Mouse (Mus musculus) embryonic facial prominence, embryonic 10.5 days (tissue): ENCODE results near the gene 1110002E22Rik. TPM values are rescaled to one million over a fixed set of nuclear protein-coding genes. Genes with fewer than 3 reads are reported as not detected.

ENCODE experiments used
- DNase-seq: peaks from one replicate; pipeline ENCODE4 v3.0.0-alpha.2; 2017; ENCODE audit warnings: low spot score
- H3K27ac ChIP-seq: fragments of 300-500 bp; sonication (generic); replicated peaks from 2 replicates; pipeline ENCODE4 v1.5.1; 2016; ENCODE audit warnings: mild to moderate bottlenecking
- H3K27me3 ChIP-seq: fragments of 300-500 bp; sonication (generic); replicated peaks from 2 replicates; pipeline ENCODE4 v1.6.1; 2016; ENCODE audit warnings: low read depth, mild to moderate bottlenecking; ENCODE audit not compliant: poor library complexity, severe bottlenecking
- H3K36me3 ChIP-seq: fragments of 300-500 bp; sonication (generic); replicated peaks from 2 replicates; pipeline ENCODE4 v1.6.1; 2016; ENCODE audit warnings: mild to moderate bottlenecking, moderate library complexity
- H3K4me1 ChIP-seq: fragments of 300-500 bp; sonication (generic); 2 replicates; pipeline ENCODE4 v1.6.1; 2016
- H3K4me3 ChIP-seq: fragments of 300-500 bp; sonication (generic); 2 replicates; pipeline ENCODE4 v1.5.1; 2016; ENCODE audit warnings: mild to moderate bottlenecking, moderate library complexity
- H3K9me3 ChIP-seq: fragments of 300-500 bp; sonication (generic); 2 replicates; pipeline ENCODE4 v1.6.1; 2016; ENCODE audit warnings: mild to moderate bottlenecking
- WGBS: fragments of 180-500 bp; shearing (Covaris S2); methylation state at CpG from one replicate; pipeline ENCODE4 v1.1.7; 2016; 5-methylcytosine and 5-hydroxymethylcytosine counted together
- polyA plus RNA-seq: library from polyadenylated mRNA; unstranded; fragments of >200 nt; fragmentation: Nextera tagmentation; extraction: Ambion mirVana; gene quantifications from 2 replicates; pipeline ENCODE4 v1.2.1, GENCODE M21; 2016

The 1110002E22Rik gene
- polyA plus RNA-seq, 1 experiment from 2014 or later = 0.05 TPM

DNA sequence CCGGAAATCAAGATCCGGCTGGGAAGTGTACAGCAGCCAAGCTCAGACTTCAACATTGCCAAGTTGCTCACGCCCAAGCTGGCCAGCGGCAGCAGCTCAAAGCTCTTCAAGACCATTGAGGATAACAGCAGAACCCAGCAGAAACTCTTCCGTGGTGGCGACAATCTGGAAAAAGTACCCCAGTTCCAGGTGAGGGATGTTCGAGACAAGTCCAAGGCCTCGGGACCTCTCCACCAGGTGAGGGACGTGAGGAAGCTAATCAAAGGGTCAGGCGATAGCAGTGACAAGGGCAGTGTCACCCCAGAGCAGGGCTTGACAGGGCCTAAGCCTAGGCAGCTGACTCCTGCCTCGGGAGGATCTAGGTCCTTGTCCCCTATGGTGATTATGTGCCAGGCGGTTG, 3.3 kb downstream of the 1110002E22Rik start:
- WGBS = 95% methylated on average over 12 of the region's 12 CpGs

DNA sequence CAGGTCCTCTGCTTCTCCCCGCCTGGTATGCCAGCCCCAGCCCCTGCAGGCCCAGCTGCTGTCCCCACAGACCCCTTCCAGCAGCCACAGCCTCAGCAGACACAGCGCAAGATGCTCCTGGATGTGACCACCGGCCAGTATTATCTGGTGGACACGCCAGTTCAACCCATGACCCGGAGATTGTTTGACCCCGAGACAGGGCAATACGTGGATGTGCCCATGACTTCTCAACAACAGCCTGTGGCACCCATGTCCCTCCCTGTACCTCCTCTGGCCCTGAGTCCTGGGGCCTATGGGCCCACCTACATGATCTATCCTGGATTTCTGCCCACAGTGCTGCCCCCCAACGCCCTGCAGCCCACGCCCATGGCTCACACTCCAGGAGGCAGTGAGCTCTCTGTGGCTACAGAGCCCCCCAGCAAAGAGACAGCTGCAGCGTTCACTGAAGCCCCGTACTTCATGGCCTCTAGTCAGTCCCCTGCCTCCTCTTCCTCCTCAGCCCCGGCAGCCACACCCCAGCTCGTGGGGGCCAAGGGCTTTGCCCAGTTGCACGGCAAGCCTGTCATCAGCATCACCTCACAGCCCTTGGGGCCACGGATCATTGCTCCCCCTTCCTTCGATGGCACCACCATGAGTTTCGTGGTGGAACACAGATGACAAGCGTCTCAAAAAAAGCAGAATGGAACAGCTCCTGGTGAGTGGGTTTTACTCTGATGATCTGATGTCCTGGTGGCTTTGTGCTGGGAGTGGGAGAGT, 5.1 kb downstream of the 1110002E22Rik start:
- Histone ChIP-seq H3K9me3 (no peaks in the 10 kb centered on the region), H3K36me3 (no peaks in the 10 kb centered on the region), H3K27ac (peak overlapping the region; percentile 72), H3K27me3 (peaks cover 5% of the 10 kb centered on the region), H3K4me3 (no peak overlapping the region), H3K4me1 (peaks cover 43% of the 10 kb centered on the region)
- no peak for DNase-seq
- WGBS = 74% methylated on average over 18 of the region's 18 CpGs

More for the DNA sequence above, 3.3 kb downstream of the 1110002E22Rik start:
- Histone ChIP-seq H3K27me3 (peaks cover 5% of the 10 kb centered on the region), H3K4me3 (no peak overlapping the region), H3K4me1 (peaks cover 52% of the 10 kb centered on the region), H3K36me3 (no peaks in the 10 kb centered on the region), H3K27ac (no peak overlapping the region), H3K9me3 (no peaks in the 10 kb centered on the region)
- DNase-seq = no peak

DNA sequence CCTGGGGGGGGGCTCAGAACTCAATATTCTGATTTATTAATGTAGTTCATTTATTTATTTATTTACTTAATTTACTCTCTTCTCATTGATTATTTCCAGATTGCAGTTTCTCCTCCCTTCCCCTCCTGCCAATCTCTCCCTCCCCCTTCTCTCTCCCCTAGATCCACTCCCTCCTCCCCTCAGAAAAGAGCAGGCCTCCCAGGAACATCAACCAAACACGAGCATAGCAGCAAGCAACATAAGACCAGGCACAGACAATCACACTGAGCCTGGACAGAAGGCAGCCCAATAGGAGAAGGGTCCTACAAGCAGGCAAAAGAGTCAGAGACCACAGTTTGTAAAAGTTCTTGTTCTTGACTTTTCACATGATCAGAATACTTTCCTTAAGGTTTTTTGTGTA, 6.2 kb downstream of the 1110002E22Rik start:
- Histone ChIP-seq H3K36me3 (no peaks in the 10 kb centered on the region), H3K4me1 (peaks cover 32% of the 10 kb centered on the region), H3K27ac (peak overlapping the region; percentile 72; the same call in 1 of the 2 replicates), H3K9me3 (no peaks in the 10 kb centered on the region), H3K4me3 (no peak overlapping the region), H3K27me3 (no peaks in the 10 kb centered on the region; the same call in none of the 2 replicates)
- 7% methylated on average over 1 of the region's 1 CpGs for WGBS
- DNase-seq = peak; percentile 27

DNA sequence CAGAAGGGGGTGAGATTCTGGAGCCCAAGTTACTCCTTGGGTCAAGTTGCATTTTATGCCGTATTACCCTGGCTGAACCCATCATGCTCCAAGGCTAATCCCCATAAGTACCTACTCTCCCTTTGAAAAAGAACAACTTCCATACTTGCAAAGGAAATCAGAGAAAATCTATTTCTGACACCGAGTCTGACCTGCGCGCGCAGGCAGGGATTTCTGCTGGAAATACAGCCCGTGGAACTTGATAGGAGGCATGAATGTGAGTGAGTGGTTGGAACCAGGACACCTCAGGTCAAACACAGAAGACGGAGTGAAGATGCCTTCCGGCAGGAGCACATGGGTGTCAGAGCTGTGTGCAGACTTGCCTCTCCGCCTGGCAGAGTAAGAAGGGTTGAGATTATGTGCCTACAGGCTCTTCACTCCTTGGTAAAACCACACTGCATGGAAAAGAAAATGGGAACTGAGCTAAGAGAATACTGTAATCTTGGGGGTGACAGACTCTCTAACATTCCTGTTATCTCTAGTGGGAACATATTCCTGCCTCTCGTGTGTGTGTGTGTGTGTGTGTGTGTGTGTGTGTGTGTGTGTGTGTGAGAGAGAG, 6.7 kb downstream of the 1110002E22Rik start:
- 73% methylated on average over 10 of the region's 10 CpGs for WGBS
- H3K9me3 ChIP-seq = no peaks in the 10 kb centered on the region
- H3K27ac ChIP-seq = no peak overlapping the region; the same call in 1 of the 2 replicates

DNA sequence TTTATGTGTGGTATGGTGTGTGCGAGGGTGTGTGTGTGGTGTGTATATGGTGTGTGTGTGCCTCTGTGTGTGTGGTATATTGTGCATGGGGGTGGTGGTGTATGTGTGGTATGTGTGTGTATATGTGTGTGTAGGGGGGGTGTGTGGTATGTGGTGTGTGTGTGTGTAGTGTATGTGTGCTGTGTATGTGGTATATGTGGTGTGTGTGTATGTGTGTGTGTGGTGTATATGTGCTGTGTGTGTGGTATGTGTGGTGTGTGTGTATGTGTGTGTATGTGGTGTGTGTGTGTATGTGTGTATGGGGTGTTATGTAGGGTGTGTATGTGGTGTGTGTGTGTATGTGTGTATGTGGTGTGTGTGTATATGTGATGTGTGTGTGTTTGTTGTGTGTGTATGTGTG, 9.4 kb downstream of the 1110002E22Rik start:
- WGBS = 95% methylated on average over 1 of the region's 1 CpGs
- H3K9me3 ChIP-seq = no peaks in the 10 kb centered on the region

More for the DNA sequence above, 6.7 kb downstream of the 1110002E22Rik start:
- no peak for DNase-seq
- H3K36me3 ChIP-seq = no peaks in the 10 kb centered on the region
- H3K4me1 ChIP-seq = peaks cover 27% of the 10 kb centered on the region
- H3K27me3 ChIP-seq = no peaks in the 10 kb centered on the region; the same call in 1 of the 2 replicates
- no peak overlapping the region for H3K4me3 ChIP-seq

DNA sequence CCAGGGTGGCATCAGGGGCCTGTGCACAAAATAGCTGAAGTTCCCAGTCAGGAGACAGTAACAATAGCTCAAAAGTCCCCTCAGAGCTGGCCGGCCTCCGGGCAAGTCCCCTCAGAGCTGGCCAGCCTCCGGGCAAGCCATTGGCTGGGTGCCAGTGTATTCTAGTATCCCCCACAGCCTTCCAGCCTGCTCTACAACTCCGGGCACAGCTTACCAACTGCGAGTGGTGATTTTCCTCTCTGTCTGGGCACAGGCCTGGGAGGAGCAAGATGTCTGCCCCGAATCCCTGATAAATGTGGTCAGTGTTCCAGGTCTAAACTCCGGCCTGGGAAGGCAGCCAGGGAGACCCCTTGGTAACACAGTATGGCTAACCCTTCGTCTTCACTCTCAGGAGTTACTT, 10.4 kb downstream of the 1110002E22Rik start:
- Histone ChIP-seq H3K27ac (no peak overlapping the region), H3K9me3 (no peaks in the 10 kb centered on the region), H3K4me3 (no peak overlapping the region), H3K27me3 (no peaks in the 10 kb centered on the region), H3K4me1 (peaks cover 22% of the 10 kb centered on the region), H3K36me3 (no peaks in the 10 kb centered on the region)
- 85% methylated on average over 8 of the region's 8 CpGs for WGBS
- DNase-seq = no peak

More for the DNA sequence above, 9.4 kb downstream of the 1110002E22Rik start:
- no peak overlapping the region for H3K27ac ChIP-seq
- H3K4me1 ChIP-seq = peaks cover 32% of the 10 kb centered on the region
- H3K27me3 ChIP-seq = no peaks in the 10 kb centered on the region; the same call in 1 of the 2 replicates
- H3K36me3 ChIP-seq = no peaks in the 10 kb centered on the region
- DNase-seq = no peak
- no peak overlapping the region for H3K4me3 ChIP-seq

DNA sequence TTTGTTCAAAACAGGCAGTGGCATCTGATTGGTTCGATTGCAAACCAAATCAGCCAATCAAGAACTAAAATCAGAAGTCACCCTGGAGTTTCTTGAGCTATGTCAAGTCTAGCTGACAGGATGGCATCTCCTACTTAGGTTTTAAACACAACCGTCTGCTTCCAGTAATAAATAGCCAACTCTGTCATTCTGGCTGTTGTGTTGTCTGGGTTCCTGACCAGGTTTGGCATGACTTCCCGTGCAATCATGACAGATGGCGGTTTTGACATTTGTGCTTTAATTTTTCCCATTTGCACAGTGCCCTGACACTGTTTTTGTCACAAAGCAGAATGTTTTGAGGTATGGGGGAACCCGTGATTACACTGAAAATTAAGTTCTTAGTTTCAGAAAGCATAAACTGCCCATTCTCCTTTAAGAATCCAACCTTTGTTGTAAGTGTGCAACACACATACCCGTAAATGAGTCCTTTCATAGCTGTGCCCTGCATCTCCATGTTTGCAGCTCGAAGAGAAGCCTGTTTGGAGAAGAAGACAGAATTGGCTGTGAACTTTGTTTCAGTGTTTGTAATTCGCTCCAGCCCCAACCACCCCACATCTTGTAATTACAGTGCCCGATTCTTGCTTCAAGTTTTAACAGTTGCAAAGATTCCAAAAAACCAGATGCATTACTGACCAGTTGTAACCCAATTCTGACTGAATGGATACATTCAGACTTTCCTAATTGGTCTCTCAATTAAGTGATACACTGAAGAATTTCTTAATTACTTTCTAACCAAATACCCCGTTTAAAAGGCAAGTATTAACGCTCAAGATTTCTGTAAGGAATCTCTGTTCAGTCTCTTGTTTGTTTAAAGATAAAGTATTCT, 12.9 kb downstream of the 1110002E22Rik start:
- WGBS = 76% methylated on average over 11 of the region's 11 CpGs
- Histone ChIP-seq H3K36me3 (no peaks in the 10 kb centered on the region), H3K4me1 (peaks cover 5% of the 10 kb centered on the region; the same call in 1 of the 2 replicates), H3K27ac (no peak overlapping the region), H3K9me3 (no peaks in the 10 kb centered on the region), H3K27me3 (no peaks in the 10 kb centered on the region), H3K4me3 (no peak overlapping the region)
- no peak for DNase-seq

DNA sequence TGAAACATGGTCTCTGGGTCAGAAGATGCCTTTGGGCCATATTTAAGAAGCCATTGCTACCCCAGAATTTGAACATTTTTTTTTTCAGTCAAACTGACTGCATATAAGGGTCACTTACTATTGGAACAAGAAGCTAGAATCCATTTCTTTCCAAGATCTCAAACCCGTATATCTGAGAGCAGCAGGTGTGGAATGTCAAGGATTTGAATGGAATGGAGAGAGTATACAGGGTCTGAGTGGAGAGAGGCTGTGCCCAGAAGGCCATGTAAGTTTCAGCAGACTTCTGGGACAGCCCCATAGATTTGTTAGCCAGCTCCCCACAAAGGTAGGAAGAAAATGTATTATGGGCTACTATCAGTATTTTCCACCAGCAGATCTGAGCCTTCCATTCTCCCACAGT, 13.8 kb downstream of the 1110002E22Rik start:
- WGBS = 81% methylated on average over 1 of the region's 1 CpGs
- H3K9me3 ChIP-seq = no peaks in the 10 kb centered on the region
- no peak for DNase-seq
- peaks cover 9% of the 10 kb centered on the region; the same call in 1 of the 2 replicates for H3K4me1 ChIP-seq
- no peak overlapping the region for H3K27ac ChIP-seq
- H3K27me3 ChIP-seq = no peaks in the 10 kb centered on the region
- no peak overlapping the region for H3K4me3 ChIP-seq
- H3K36me3 ChIP-seq = no peaks in the 10 kb centered on the region

DNA sequence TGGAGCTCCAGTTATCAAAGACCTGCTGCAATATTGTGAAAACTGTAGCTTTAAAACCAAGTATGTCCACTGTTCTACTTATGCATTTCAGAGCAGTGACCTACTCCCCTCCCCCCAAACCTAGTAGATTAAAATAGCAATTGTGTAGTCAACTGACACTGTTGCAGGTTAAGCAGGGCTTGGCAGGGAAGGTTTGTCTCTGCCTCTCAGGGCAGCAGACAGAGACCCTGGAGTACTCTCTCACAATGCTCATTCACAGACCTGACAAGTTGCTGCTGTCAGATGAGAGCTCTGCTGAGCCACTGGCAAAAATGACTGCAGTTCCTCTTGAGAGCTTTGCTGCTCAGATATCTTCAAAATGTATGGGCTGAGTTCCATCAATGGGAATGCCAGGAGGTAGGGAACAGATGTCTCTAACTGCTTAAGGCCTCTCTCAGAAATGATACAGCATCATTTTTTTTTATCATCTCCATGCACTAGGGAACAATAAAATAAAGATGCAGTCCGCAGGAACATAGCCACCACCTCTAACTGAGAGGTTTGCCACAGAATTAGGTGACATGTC, 18.3 kb downstream of the 1110002E22Rik start:
- H3K4me1 ChIP-seq = peaks cover 4% of the 10 kb centered on the region; the same call in 1 of the 2 replicates
- H3K36me3 ChIP-seq = no peaks in the 10 kb centered on the region
- no peaks in the 10 kb centered on the region for H3K27me3 ChIP-seq
- H3K4me3 ChIP-seq = no peak overlapping the region
- H3K9me3 ChIP-seq = no peaks in the 10 kb centered on the region
- WGBS = 95% methylated on average over 1 of the region's 1 CpGs
- no peak overlapping the region for H3K27ac ChIP-seq
- no peak for DNase-seq

DNA sequence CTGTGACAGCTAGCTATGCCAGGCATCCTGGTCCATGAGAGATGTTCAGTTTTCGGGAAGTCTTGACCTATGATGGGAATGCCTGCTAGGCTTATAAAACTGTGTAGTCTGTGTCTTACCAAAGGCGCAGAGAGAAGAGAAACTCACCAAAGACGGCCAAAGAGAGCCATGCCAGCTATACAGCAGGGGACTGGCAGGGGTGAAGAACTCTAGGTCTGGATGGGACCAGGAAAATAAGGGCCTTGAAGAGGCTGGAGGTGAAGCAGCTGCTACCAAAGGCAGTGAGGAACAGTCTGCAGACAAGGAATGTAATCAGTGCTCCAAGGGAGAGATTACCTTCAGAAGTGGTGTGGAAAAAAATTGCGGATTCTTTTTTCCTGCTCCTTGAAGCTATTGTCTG, 19.0 kb downstream of the 1110002E22Rik start:
- 80% methylated on average over 4 of the region's 4 CpGs for WGBS
- Histone ChIP-seq H3K27ac (no peak overlapping the region), H3K4me1 (peaks cover 4% of the 10 kb centered on the region; the same call in 1 of the 2 replicates), H3K36me3 (no peaks in the 10 kb centered on the region), H3K9me3 (no peaks in the 10 kb centered on the region), H3K4me3 (no peak overlapping the region), H3K27me3 (no peaks in the 10 kb centered on the region)
- no peak for DNase-seq

DNA sequence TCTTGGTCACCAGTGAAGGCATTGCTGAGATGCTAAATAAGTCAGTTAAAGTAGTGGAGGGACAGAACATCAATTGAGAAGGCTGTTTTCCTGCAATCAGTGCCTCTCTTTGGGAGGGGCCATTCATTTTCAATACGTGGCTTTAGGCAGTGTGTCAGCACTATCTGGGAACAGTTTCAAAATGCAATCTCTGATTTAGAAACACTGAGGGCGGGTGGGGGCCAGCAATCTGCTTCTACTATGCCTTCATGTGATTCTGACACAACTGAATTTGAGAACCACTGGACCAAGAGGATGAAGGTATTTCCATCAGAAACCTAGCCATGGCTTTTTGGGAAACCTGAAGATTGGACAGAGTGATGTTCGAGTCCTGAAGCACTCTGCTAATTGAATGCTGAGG, 30.4 kb downstream of the 1110002E22Rik start:
- H3K27me3 ChIP-seq = no peaks in the 10 kb centered on the region
- H3K9me3 ChIP-seq = no peaks in the 10 kb centered on the region
- no peak for DNase-seq
- 0 out of 2 replicates have a peak, but pooled peaks cover 3% of the 10 kb centered on the region for H3K4me1 ChIP-seq
- no peak overlapping the region for H3K4me3 ChIP-seq
- H3K27ac ChIP-seq = no peak overlapping the region
- peaks cover 6% of the 10 kb centered on the region for H3K36me3 ChIP-seq
- WGBS = 74% methylated on average over 3 of the region's 3 CpGs

DNA sequence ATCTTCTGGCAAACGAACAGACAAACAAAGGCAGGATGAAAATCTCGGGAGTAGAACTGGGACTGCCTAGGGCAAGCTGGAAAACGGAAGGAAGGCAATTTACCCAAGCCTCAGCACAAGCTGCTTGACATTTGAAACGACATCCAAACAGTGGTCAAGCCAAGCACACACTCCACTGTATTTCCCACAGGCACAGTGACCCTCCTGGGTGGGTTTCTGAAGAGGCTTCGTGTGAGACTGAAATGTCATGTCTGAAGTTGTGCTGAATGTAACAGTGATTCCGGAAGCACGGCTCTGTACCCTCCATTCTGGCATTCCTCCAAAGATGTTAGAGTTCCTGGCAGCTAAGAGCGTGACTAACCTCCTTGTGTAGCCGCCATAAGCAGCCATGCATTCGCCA, 30.9 kb downstream of the 1110002E22Rik start:
- H3K27ac ChIP-seq = no peak overlapping the region
- WGBS = 74% methylated on average over 10 of the region's 10 CpGs
- no peaks in the 10 kb centered on the region for H3K9me3 ChIP-seq
- no peak overlapping the region for H3K4me3 ChIP-seq
- H3K27me3 ChIP-seq = no peaks in the 10 kb centered on the region
- no peak for DNase-seq
- peaks cover 6% of the 10 kb centered on the region for H3K36me3 ChIP-seq
- 0 out of 2 replicates have a peak, but pooled peaks cover 3% of the 10 kb centered on the region for H3K4me1 ChIP-seq
